Mouse (Mus musculus): Measurements from ENCODE around the gene Zfr2. TPM values are rescaled to one million over a fixed set of nuclear protein-coding genes. Genes with fewer than 3 reads are reported as not detected.
A peak's percentile ranks its signal among the peaks of the same experiment; 100 is the strongest.

The Zfr2 gene
- polyA plus RNA-seq, 1 experiment from 2014 or later = 5.4 TPM

DNA sequence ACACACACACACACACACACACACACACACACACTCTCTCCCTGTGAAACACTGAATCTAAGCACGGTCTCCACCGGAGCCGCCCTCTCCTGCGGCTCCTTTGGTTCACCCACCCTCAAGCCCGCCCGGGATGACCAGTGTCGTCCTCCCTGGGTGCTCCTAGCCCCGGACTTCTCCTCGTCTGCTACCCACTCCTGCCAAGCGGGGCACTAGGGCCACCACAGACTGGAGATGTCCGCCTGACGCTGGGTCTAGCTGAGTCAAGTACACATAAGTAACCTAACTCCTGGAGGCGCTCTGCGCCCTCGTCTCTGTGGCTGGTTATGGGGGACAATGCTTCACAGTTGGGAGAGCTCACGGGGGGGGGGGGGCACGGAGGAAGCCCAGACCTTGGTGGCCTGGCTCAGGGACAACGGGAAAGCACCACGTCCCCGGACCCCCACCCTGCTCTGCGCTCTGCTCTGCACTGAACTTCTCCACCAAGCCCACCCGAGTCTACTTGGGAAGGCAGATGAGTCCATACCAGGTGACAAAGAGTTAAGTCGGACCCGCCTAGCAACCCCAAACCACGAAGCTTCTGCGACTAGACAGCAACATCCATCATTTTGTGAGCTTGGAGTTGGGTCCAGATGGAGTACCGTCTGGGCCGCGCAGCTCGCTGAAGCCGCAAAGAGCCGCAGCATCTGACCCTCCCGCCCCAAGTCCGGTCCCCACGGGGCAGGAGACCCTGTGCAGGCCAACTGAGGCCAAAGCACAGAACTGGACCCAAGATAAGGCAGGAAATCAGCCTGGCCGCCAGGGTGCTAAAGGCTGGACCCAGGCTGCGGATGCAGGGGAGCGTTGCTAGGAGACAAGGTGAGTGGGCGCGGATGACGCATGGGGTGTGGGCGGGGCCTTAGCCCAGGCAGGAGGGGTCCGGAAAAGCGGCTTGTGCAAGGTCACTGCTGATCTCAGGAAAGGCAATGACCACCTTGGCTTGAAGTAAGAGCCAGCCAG lies 19.8 kb downstream of the Zfr2 start, which contains the start of gene Matk:
Matk (plus strand) TSS at position 512 of the 996 bp plus-strand sequence.
- Histone ChIP-seq H3K4me3 (no peak within 1 kb of the TSS), H3K36me3 (no peaks in the 10 kb centered on the region), H3K4me2 (no peak within 1 kb of the TSS), H3K4me1 (peaks cover 5% of the 10 kb centered on the region; the same call in 1 of the 2 replicates), H3K9me3 (no peaks in the 10 kb centered on the region), H3K27me3 (peaks cover 60% of the 10 kb centered on the region), H3K27ac (no peak within 1 kb of the TSS), H3K9ac (no peak within 1 kb of the TSS)
- WGBS = 10% methylated on average over 39 of the region's 44 CpGs
- ATAC-seq (ENCODE audit: borderline replicate concordance, extremely low read depth, low FRiP score, low TSS enrichment) = no peak

DNA sequence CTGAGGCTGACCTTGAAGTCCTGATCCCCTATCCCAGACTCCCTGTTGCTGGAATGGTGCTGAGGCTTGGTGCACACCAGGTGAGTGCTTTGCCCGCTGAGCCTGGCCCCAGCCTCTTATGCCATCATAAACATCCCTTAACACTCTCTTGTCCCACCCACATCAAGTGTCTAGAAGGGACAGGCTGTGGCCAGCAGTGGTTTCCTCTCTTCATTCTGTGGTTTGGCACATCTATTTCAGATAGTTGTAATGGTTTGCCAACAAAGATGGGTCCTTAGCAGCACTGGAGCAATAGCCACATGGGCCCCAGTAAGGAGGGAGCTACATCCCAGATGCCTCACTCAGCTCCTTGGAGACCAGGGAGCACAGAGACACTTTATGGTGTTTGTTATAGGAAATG lies 21.9 kb downstream of the Zfr2 start:
- H3K4me1 ChIP-seq = peaks cover 10% of the 10 kb centered on the region; the same call in 1 of the 2 replicates
- H3K27me3 ChIP-seq = peaks cover 81% of the 10 kb centered on the region
- 44% methylated on average over 1 of the region's 1 CpGs for WGBS
- no peak overlapping the region for H3K4me2 ChIP-seq
- no peak for ATAC-seq (ENCODE audit: borderline replicate concordance, extremely low read depth, low FRiP score, low TSS enrichment)
- no peaks in the 10 kb centered on the region for H3K36me3 ChIP-seq
- H3K27ac ChIP-seq = no peak overlapping the region
- no peak overlapping the region for H3K9ac ChIP-seq
- H3K9me3 ChIP-seq = no peaks in the 10 kb centered on the region
- H3K4me3 ChIP-seq = no peak overlapping the region

DNA sequence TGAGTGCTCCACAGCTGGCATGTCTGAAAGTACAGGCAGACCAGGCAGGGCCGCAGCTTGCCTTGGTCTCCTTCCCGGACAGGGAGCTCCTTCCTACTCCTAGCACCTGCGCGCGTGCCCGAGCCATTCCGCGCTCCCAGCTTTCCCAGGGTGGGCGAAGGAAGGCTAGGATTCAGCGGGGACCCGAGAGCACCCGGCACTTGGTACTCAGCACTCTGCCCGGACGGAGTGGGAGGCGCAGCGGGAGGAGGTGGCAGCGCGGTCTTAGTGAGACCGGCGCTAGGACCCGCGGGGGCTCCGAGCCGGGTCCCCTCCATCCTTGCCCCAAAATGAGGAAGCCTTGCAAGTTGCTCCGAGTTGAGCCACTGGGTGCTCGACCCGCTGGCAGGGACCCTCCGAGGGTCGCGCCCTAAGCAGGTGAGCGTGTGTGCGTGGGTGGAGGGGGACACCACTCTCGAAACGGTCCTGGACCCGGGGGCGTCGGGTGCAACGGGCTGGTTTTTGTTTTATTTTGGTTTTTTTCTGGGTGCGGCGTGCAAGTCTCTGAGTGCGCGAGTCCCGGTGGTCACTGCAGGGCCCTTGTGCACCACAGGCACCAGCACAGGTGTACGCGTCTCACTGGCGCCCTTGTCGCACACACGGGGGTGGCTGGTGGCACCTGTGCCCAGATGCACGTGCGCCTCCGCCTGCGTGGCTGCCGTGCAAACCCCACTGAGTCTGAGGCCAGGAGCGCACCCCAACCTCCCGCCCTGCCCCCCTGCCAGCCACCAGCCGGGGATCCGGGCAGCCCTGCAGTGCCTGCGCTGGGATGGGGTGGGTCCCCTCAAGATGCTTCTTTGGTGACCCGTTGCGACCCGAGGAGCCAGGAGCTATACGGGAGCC lies 24.4 kb downstream of the Zfr2 start:
- no peak for ATAC-seq (ENCODE audit: borderline replicate concordance, extremely low read depth, low FRiP score, low TSS enrichment)

GRCm38 (mm10) chr10:81259225-81259884 lies 26.4 kb downstream of the Zfr2 start:
- peaks cover 57% of the 10 kb centered on the region for H3K27me3 ChIP-seq
- H3K4me1 ChIP-seq = peaks cover 10% of the 10 kb centered on the region; the same call in 1 of the 2 replicates
- ATAC-seq (ENCODE audit: borderline replicate concordance, extremely low read depth, low FRiP score, low TSS enrichment) = no peak
- 33% methylated on average over 21 of the region's 21 CpGs for WGBS
- no peak overlapping the region for H3K9ac ChIP-seq
- H3K27ac ChIP-seq = no peak overlapping the region
- no peak overlapping the region for H3K4me2 ChIP-seq
- no peaks in the 10 kb centered on the region for H3K9me3 ChIP-seq
- H3K36me3 ChIP-seq = peaks cover 15% of the 10 kb centered on the region; the same call in 1 of the 2 replicates
- H3K4me3 ChIP-seq = no peak overlapping the region

More for the DNA sequence above, 24.4 kb downstream of the Zfr2 start:
- Histone ChIP-seq H3K36me3 (no peaks in the 10 kb centered on the region; the same call in 1 of the 2 replicates), H3K27ac (no peak overlapping the region), H3K4me3 (peak overlapping the region; percentile 44), H3K27me3 (peaks cover 76% of the 10 kb centered on the region), H3K9me3 (no peaks in the 10 kb centered on the region), H3K9ac (0 out of 2 replicates have a peak overlapping the region, but pooled peaks have one; percentile 23), H3K4me2 (peak overlapping the region; percentile 75), H3K4me1 (peaks cover 10% of the 10 kb centered on the region; the same call in 1 of the 2 replicates)
- WGBS = 1% methylated on average over 62 of the region's 62 CpGs

DNA sequence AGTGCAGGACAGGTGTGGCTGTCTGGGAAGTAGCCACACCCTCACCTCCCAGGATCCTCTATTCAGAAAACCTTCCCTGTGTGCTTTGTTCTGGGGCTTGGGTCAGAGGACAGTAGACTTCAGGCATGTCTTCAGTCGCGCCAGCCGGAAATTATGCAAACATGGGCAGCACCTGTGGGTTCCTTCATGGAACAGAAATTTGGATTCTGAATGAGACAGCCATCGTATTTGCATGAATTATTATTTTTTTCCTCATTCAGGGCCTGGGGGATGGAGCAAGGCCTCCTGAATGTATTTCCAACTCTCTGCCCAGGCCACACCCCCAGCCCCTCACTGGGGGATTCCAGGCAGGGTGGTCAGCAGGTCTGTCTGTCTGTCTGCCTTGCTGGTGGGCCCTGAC lies 28.1 kb downstream of the Zfr2 start:
- Histone ChIP-seq H3K36me3 (peaks cover 21% of the 10 kb centered on the region; the same call in 1 of the 2 replicates), H3K4me1 (peaks cover 15% of the 10 kb centered on the region), H3K4me3 (no peak overlapping the region), H3K9me3 (no peaks in the 10 kb centered on the region), H3K27ac (no peak overlapping the region), H3K27me3 (peaks cover 48% of the 10 kb centered on the region), H3K4me2 (no peak overlapping the region), H3K9ac (no peak overlapping the region)
- ATAC-seq (ENCODE audit: borderline replicate concordance, extremely low read depth, low FRiP score, low TSS enrichment) = no peak
- WGBS = 87% methylated on average over 4 of the region's 4 CpGs

DNA sequence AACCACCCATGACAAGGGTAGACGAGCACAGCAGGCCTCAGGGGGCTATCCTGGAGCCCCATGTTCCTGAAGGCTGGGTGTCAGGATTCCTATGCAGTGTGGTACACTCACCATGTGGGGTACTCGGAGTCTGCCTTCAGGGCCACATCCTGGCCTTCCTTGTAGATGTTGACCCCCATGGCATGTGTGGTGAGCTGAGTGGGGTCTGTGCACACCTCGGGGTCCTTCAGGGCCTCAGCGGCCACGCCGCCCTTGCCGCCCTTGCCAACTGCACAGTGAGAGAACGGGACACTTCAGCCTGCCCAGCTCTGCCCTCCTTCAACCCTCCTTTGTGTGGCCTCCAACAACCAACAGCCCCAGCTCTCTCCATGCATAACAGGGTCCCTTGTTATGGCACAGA lies 32.6 kb downstream of the Zfr2 start:
- Histone ChIP-seq H3K9ac (peak overlapping the region; percentile 85; the same call in 1 of the 2 replicates), H3K9me3 (no peaks in the 10 kb centered on the region), H3K4me1 (peaks cover 23% of the 10 kb centered on the region), H3K4me3 (peak overlapping the region; percentile 85), H3K27me3 (peaks cover 3% of the 10 kb centered on the region), H3K27ac (no peak overlapping the region), H3K36me3 (peaks cover 22% of the 10 kb centered on the region; the same call in 1 of the 2 replicates), H3K4me2 (peak overlapping the region; percentile 75)
- ATAC-seq (ENCODE audit: borderline replicate concordance, extremely low read depth, low FRiP score, low TSS enrichment) = no peak
- WGBS = 91% methylated on average over 8 of the region's 8 CpGs

- H3K4me3 ChIP-seq = peak within 1 kb of the TSS; percentile 85
- peak within 1 kb of the TSS; percentile 83 for H3K4me2 ChIP-seq
- WGBS = under 1% methylated on average over 48 of the region's 48 CpGs
- ATAC-seq (ENCODE audit: borderline replicate concordance, extremely low read depth, low FRiP score, low TSS enrichment) = peak; percentile 93
- peak within 1 kb of the TSS; percentile 85 for H3K9ac ChIP-seq
- no peaks in the 10 kb centered on the region for H3K27me3 ChIP-seq
- no peaks in the 10 kb centered on the region for H3K9me3 ChIP-seq
- H3K27ac ChIP-seq = peak within 1 kb of the TSS; percentile 84
- peaks cover 31% of the 10 kb centered on the region for H3K36me3 ChIP-seq
- peaks cover 23% of the 10 kb centered on the region for H3K4me1 ChIP-seq
Observed at GRCm38 (mm10) chr10:81266211-81267105, 33.5 kb downstream of the Zfr2 start, which contains the start of the genes Mrpl54 and Apba3. TSS of gene Mrpl54 (minus strand) at chr10:81266934. TSS of gene Apba3 (plus strand) at chr10:81266960.

DNA sequence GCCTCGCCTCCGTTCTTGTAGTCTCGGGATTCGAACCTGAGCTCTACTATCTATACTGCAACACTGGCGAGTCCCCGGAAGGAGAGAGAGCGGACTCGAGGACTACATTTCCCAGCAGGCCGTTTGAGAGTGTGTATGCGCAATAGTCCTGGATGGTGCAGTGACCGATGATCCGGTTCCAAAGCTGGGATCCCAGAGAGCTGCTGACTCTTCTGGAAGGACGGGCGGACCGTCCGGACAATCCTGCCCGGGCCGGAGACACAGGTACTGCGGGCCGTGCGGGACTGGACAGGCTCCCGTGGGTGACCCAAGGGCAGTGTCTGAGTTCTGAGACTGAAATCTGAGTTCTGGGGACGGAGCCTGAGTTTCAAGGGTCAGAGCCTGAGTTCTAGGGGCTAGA lies 35.1 kb downstream of the Zfr2 start:
- Histone ChIP-seq H3K9ac (peak overlapping the region; percentile 74), H3K4me1 (peaks cover 23% of the 10 kb centered on the region), H3K4me3 (peak overlapping the region; percentile 58), H3K36me3 (peaks cover 45% of the 10 kb centered on the region), H3K27me3 (no peaks in the 10 kb centered on the region), H3K27ac (peak overlapping the region; percentile 30; the same call in 1 of the 2 replicates), H3K4me2 (peak overlapping the region; percentile 83), H3K9me3 (no peaks in the 10 kb centered on the region)
- 2% methylated on average over 23 of the region's 23 CpGs for WGBS
- ATAC-seq (ENCODE audit: borderline replicate concordance, extremely low read depth, low FRiP score, low TSS enrichment) = peak; percentile 41; the same call in 1 of the 2 replicates

GRCm38 (mm10) chr10:81268643-81269412 lies 35.9 kb downstream of the Zfr2 start:
- 75% methylated on average over 16 of the region's 16 CpGs for WGBS
- ATAC-seq (ENCODE audit: borderline replicate concordance, extremely low read depth, low FRiP score, low TSS enrichment) = no peak
- Histone ChIP-seq H3K27me3 (no peaks in the 10 kb centered on the region), H3K4me1 (peaks cover 23% of the 10 kb centered on the region), H3K27ac (no peak overlapping the region), H3K9ac (peak overlapping the region; percentile 74), H3K36me3 (peaks cover 42% of the 10 kb centered on the region), H3K4me3 (peak overlapping the region; percentile 58), H3K9me3 (no peaks in the 10 kb centered on the region), H3K4me2 (peak overlapping the region; percentile 83)

GRCm38 (mm10) chr10:81272356-81272755 lies 39.4 kb downstream of the Zfr2 start:
- no peak overlapping the region for H3K27ac ChIP-seq
- H3K36me3 ChIP-seq = peaks cover 31% of the 10 kb centered on the region
- no peak for ATAC-seq (ENCODE audit: borderline replicate concordance, extremely low read depth, low FRiP score, low TSS enrichment)
- no peak overlapping the region for H3K4me3 ChIP-seq
- H3K4me1 ChIP-seq = peaks cover 16% of the 10 kb centered on the region
- no peaks in the 10 kb centered on the region for H3K9me3 ChIP-seq
- no peak overlapping the region for H3K4me2 ChIP-seq
- WGBS = 90% methylated on average over 21 of the region's 21 CpGs
- H3K27me3 ChIP-seq = no peaks in the 10 kb centered on the region
- H3K9ac ChIP-seq = no peak overlapping the region

Data from lung, embryonic 15.5 days (tissue).